Mouse (Mus musculus): Measurements from ENCODE around the gene Jmjd1c.
A peak's percentile ranks its signal among the peaks of the same experiment; 100 is the strongest.

Gene Jmjd1c

DNA sequence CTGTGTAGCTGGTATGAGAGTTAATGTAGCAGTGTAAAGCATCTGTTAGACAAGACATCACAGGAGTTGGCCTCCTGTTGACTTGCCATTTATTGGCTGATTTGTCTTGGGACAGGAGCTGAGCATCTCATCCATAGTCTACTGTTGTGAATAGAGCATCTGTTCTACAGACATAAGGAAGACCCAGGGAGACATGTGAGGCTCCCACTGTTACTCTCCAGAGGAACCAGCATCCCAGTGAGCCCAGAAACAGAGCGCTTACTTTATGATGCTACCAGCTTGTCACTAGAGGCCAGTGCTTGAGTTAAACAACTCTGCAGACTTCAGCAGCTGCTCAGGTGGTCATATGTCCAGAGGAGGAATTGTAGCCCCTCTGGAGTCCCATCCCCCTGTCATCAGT is 157.2 kb downstream of the Jmjd1c start:
- no peak for DNase-seq

DNA sequence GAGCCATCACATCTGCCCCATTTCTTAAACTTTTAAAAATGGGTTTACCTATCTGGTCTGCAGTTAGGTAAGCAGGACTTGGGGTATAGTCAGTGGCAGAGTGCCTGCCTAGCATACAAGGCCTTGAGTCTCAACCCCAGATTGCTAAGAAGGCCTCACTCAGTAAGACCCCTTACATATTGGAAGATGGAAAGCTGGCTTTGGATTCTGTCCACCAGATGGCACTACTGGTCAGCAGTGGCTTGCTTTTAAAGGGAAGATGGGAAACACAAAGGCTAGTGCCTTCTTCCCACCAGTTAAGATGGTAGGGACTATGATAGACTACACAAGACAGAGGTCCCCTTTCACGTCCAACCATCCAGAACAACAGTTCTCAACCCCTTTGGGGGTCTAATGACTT is 168.9 kb downstream of the Jmjd1c start:
- DNase-seq, result peak; percentile 48 to 51

DNA sequence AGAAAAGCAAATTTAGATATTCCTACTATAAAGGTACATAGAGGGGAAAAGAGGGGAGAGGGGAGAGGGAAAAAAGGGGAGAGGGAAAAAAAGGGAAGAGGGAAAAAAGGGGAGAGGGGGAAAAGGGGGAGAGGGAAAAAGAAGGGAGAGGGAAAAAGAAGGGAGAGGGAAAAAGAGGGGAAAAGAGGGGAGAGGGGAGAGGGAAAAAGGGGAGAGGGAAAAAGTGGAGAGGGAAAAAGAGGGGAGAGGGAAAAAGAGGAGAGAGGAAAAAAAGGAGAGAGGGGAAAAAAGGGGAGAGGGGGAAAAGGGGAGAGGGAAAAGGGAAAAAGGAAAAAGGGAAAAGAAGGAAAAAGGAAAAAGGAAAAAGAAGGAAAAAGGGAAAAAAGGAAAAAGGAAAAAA is 180.0 kb downstream of the Jmjd1c start:
- DNase-seq, result no peak

DNA sequence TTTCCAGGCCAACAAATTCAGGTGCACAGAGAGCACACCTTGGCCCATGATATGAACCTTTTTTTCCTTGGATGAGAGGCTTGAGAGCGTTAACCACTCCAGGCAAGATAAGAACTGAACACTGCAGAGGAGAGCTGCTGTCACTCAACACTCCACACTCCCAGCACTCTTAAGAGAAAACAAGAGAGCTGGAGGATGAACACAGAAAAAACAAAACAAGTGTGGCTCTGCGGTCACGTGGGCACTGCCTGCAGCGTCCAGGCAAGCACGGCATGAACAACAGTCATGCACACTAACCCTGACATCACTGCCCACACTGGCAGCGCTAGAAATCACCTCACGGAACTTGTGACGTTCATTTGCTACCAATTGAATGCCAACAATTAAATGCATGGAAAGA is 185.9 kb downstream of the Jmjd1c start:
- no peak for DNase-seq

DNA sequence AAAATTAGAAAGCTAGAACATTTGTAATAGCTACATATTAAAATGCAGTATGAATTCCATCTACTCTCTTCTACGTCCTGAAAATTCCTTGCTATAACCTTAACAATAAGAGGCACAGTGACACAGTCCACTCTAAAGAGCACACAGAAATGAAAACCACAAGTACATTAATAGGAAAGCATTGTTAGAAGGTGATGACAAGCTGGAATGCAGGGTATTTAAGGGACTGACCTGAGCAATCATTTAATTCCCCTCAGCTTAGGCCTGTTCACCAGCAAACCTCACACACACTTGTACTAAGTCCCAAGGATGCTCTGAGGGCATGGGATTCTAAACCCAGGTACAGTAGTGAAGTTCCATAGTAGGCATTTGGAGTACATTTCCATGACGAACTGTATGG is 186.6 kb downstream of the Jmjd1c start:
- no peak for DNase-seq

DNA sequence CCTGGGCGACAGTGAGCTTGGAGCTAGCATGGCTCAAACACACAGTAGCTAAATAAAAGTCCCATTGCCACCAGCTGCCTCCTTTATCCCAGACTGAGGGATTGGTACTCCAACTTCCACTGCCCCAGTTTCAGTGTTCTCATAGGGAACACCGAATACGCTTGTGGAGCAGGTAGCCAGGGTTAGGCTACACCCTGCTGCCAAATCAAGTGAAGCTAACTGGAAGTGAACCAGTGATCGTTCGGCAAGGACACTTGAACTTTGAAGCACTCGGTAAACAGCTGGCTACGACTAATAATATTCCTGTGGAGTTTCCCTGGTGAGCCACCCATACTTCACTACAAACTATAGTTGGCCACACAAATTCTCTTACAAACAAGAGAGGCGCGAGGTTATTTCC is 187.6 kb downstream of the Jmjd1c start:
- DNase-seq, result no peak

DNA sequence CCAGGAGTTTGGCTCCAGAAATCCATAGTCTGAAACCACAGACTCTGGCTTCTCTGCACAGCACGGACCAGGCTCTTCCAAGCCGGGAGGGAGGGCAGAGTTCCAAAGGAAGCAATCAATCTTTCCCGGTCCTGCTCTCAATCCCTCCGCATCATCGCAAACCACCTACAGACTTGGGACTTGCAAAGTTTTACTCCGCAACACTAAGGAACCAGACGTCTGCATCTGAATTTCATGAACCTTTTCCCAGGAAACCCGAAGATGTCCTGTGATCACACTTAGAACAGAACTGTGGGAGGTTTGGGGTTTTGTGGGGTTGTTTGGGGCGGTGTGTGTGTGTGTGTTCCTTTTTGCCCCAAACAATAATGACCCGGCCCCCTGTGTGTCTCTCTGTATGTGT is 188.4 kb downstream of the Jmjd1c start:
- no peak for DNase-seq

DNA sequence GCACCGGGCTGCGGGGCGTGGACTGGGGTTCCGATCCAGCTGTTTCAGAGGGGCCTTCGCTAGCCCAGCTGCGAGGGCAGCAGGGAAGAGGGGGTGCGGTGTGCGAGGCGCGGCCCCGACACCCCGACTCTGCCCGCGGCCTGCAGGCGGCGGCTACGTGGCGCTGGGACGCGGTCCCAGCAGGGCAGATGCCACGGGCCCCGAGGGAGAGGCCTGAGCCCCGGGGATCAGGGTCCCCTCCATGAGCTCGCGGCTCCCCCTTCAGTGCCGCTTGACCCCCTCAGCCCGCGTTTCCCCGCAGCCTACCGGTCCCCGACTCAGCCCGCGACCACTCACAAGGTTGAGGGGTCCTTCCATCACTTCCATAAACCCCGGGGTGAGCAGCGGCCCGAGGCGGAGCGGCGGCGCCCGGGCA is 188.8 kb downstream of the Jmjd1c start:
- DNase-seq, result peak in 1 of 2 experiments; percentile 57

DNA sequence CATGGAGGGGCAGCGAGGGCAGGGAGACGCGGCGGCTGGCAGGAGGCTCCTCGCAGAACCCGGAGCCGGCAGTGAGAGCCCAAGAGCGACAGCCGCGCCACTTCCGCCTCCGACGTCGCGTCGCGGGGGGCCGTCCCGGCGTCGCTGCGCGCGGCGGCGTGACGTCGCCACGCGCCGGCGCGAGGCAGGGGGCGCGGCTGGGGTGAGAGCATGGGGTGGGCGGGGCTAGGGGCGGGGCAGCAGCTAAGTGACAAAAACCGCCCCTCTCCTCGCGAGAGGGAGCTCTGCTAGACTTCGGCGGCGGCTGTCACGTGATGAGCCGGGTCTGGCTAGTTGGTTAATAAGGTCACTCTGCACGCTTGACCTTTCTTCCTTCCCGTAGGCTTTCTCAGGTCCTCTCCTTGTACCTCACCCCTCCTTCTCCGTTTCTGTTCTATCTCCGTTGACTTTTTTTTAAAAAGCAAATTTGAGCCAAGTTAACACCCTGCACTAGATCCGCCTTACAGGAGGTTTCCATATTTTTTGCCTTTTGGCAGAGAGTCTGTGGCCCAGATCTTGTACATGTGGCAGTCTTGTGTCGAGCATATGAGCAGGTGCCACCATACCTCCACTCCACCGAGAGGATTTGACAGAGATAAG is 189.4 kb downstream of the Jmjd1c start, which contains the start of gene Nrbf2:
Gene Nrbf2 (minus strand): TSS at position 130 of the 639 bp plus-strand sequence.
- peak; percentile 84 to 90 for DNase-seq

DNA sequence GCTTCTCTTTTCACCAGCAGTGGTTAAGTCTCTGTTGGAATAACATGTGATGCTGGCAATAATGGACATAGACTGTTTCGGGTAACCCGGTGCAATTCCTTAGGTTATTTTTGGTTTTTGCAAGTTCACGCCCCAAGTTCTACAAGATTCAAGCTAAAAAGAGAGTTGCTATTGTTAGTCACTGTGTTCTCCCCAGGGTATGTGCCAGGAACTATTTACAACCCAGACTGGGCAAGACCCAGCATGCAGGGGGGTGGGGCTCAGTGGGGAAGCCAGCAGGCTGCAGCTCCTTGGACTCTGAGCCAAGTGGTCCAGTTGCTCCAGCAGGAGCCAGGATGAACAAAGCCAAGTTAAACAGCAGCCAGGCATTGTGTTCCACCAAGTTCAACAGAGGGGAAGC is 192.0 kb downstream of the Jmjd1c start:
- DNase-seq, result peak in 1 of 2 experiments; percentile 18

DNA sequence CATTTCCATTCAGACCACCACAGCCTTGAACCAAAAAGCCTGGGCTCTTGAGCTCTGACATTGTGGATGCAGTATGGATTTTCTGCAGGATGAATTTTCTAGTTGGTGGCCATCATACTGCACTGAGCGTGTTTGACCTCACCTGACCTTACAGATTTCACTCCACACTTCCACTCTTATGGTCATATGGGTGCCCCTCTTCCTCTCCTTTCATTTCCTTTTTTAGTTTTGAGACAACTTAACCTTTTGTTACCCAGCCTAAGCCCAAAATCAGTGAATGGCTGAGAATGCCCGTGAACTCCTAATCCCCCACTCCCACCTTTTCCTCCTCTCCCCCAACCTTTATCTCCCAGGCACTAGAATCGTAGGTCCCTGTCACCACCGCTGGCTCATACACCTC is 194.7 kb downstream of the Jmjd1c start:
- DNase-seq, result no peak

DNA sequence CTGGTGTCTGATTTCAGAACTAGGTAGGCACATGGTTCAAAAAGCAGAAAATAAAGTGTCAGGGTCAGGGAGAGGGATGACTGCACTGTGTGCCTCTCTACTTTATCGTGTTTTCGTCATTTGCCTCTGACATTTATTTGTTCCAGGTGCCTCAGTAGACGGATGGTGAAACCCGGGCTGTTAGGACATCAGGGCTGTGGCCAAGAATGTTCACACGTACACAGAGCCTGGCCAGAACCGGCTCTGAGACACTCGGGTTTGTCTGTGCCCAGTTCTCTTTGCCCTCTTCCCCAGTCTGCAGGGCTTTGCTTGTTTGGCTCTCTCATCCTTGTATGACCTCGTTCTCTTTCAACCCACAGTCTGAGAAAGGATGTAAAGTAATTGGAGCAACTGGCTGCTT is 195.2 kb downstream of the Jmjd1c start:
- DNase-seq, result no peak

DNA sequence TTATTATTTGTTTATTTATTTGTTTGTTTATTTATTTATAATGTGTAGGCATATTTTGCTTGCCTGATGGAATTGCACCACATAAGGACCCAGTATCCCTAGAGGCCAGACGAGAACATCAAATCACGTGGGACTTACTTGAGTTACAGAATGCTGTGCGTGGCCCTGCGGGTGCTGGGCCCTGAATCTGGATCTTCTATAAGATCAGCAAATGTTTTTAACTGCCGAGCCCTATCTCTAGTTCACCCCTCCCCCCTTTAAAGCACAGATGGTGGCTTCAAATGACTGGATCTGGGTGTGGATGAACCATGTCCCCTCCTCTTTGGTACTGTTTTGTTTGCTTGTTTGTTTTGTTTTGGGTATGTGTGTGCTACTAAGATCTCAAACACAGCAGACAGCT is 199.4 kb downstream of the Jmjd1c start:
- DNase-seq, result no peak

DNA sequence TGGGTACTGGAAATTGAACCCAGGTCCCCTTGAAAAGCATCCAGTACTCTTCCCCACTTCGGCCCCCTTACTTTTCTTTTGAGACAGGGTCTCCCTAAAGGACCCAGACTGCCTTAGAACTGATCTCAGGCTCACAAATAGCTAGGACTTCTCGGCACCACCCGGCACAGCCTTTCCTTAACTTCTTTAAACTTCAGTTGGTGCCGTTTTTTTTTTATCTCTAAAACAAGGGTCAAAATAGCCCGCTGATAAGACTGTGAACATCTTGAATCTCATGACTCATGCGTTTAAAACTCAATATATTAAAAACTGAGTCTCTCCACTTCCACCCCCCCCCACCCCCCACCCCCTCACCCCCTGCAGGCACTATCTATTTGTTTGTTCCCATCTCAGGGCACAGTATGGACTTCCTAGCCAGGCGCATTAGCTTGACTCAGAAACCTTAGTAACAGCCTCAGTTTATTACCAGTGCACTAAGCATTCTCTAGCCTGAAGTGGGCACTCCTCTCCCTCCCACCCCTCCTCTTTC is 200.1 kb downstream of the Jmjd1c start:
- no peak for DNase-seq

DNA sequence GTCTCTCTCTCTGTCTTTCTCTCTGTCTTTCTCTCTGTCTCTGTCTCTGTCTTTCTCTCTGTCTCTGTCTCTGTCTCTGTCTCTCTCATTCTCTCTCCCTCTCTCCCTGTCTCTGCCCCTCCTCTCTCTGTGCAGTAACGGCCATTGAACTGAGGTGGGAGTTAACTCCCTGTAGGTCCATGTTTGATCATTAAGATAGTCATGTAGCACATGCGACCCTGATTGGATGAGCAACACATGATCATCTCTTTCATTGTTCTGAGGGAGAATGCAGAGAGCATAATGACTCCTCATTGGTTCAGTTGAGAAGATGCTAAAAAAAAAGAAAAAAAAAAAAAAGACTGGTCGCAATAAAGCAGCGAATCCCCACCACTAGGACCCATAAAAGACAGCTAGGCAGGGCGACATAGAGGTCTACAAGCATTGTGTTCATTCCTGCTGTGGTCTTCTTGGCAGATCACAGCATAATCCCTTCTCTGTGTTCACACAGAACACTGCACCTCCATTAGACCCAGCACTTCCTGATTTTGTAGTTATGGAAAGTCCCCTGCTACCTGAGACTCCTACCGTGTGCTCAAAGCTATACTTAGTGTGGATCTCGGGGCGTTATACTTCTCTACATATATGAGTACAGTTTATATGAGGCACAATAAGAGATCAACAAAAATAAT is 200.7 kb downstream of the Jmjd1c start:
- DNase-seq, result peak; percentile 19 to 33

DNA sequence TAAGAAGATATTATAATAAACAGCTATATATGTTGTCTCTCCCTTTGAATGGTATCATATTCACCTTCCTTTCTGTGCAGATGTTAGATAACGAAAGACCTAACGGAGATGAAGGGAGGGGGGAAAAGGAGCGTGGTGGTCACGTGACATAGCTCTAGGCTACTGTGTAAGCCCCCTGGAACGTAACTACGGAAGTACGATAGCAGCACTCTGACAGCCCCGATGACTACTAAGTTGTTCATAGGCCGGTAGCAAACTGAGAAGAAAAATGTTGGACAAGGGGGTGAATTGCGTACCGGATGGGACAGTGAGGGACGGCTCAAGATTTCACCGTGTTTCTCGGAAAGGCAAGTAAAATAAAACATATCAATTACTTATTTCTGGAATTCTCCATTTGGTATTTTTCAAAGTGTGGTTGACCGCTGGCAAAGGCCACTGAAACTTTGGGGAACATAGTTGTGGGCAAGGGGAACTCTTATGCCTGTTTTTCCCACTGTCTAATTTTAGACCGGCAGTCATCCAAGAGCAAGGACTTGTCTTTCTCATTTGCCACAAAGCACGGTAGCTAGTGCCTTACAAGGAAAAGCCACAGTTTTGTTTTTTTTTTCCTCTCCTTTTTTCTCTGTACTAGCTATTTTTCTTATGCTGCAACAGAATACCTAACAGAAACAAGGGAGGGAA is 201.4 kb downstream of the Jmjd1c start:
- DNase-seq, result no peak

DNA sequence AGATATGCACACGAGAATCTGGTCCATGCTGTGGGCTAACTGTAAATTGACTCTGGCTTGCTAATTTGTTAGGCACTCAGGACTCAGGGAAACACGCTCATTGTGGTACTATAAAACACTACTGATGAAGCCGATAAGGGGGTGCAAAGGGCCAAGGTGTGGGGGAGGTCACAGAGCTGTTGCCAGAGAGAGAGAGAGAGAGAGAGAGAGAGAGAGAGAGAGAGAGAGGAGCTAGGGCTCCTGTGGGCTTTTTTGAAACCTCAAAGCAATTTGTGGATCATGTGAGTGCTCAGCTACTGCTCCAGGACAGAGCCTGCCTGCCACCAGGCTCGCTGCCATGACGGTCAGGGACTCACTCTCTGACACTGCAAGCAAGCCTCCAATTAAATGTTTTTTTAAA is 202.9 kb downstream of the Jmjd1c start:
- DNase-seq, result no peak

DNA sequence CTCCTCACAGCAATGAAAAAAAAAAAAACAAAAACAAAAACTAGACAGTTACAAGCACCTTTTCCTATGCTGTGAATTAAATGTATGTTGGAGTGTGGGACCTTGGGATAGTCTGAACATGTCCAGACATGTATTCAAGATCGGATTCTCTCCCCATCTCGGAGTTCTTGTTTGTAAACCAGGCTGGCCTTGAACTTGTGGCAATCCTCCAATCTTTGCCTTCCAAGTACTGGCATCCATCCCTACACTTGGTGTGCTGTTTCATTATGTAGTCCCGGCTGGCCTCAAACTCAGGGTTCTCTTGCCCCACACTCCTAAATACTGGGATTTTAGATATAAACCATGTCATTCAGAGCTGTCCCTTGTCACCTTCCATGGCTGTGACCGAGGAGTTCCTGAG is 203.4 kb downstream of the Jmjd1c start:
- DNase-seq, result no peak

DNA sequence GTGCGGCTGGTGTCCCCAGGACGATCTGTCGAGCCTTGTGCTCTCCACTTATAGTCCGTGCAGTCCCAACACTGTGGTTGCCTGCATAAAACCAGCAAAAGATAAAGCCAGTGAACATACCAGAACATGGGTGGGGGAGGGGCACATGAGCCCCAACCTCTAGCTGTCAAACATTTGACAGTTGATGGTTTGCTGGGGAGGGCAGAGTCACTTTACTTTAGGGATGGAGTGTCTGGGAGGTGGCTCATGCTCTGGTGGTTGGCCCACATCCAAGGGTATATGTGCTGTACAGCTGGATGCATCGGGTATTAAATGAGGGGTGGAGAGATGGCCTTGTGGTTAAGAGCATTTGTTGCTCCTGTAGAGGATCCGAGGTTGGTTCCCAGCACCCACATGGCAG is 205.1 kb downstream of the Jmjd1c start:
- DNase-seq, result no peak

DNA sequence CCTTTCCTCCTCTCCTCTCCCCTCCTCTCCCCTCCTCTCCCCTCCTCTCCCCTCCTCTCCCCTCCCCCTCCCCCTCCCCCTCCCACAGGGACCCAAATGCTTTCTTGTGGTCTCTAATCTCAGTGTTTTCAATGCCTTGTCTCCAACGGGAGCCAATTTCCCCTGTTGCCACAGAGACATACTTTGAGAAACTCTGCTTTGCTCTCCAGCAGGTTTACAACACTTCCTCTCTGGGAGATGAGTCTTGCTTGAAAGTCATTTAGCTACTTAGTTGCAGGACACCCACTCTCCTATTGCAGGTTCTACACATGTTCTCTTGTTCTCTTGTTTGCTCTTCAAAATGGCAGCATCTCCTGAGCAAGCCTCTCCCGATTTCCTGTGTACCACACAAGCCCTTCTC is 206.4 kb downstream of the Jmjd1c start:
- no peak for DNase-seq

Measured in B cell, adult 2 months (primary cell).